Mouse (Mus musculus) stomach, embryonic 15.5 days (tissue): ENCODE results near the gene Trim26. TPM values are rescaled to one million over a fixed set of nuclear protein-coding genes. Genes with fewer than 3 reads are reported as not detected.

Experiments
- polyA plus RNA-seq: library from polyadenylated mRNA; unstranded; fragments of >200 nt; fragmentation: Nextera tagmentation; extraction: Ambion mirVana; gene quantifications from 2 replicates; pipeline ENCODE4 v1.2.1, GENCODE M21; 2015

The Trim26 gene
- polyA plus RNA-seq, 1 experiment from 2014 or later, result 41.0 TPM

Other genes with a start within 250 kb of the Trim26 start
- gene H2-M9, start 194.5 kb upstream of the Trim26 start, polyA plus RNA-seq, result not detected in 2 replicates
- gene H2-M1, start 164.9 kb upstream of the Trim26 start, polyA plus RNA-seq, result not detected in 2 replicates
- gene H2-M10.5, start 64.2 kb upstream of the Trim26 start, polyA plus RNA-seq, result not detected in 2 replicates
- not detected in 2 replicates for gene H2-M10.6, start 25.0 kb upstream of the Trim26 start, polyA plus RNA-seq
- gene Trim15, start 30.1 kb downstream of the Trim26 start, polyA plus RNA-seq, result 1.2 and 1.4 TPM in 2 replicates
- gene Trim10, start 32.4 kb downstream of the Trim26 start, polyA plus RNA-seq, result 9.3 and 25.4 TPM in 2 replicates
- 0.06 and 0.08 TPM in 2 replicates for gene Trim40, start 53.0 kb downstream of the Trim26 start, polyA plus RNA-seq
- gene Trim31, start 61.0 kb downstream of the Trim26 start, polyA plus RNA-seq, result 9.3 and 11.8 TPM in 2 replicates
- gene Rnf39, start 105.8 kb downstream of the Trim26 start, polyA plus RNA-seq, result 0.88 and 2.4 TPM in 2 replicates
- gene Ppp1r11, start 114.6 kb downstream of the Trim26 start, polyA plus RNA-seq, result 102 and 116 TPM in 2 replicates
- gene Znrd1, start 121.4 kb downstream of the Trim26 start, polyA plus RNA-seq, result 75.9 and 77.4 TPM in 2 replicates
- gene Znrd1as, start 121.5 kb downstream of the Trim26 start, polyA plus RNA-seq, result 5.6 and 6.1 TPM in 2 replicates
- not detected in 2 replicates for gene 2410137M14Rik, start 144.1 kb downstream of the Trim26 start, polyA plus RNA-seq
- gene H2-M5, start 152.4 kb downstream of the Trim26 start, polyA plus RNA-seq, result 0.27 and 0.37 TPM in 2 replicates
- gene Zfp57, start 164.0 kb downstream of the Trim26 start, polyA plus RNA-seq, result 60.0 and 63.7 TPM in 2 replicates
- 0.10 and 0.13 TPM in 2 replicates for gene Mog, start 186.3 kb downstream of the Trim26 start, polyA plus RNA-seq
- gene Gabbr1, start 208.8 kb downstream of the Trim26 start, polyA plus RNA-seq, result 8.6 and 11.2 TPM in 2 replicates